Mouse (Mus musculus) limb, embryonic 14.5 days (tissue): Measurements from ENCODE around the gene Pdlim1. TPM values are rescaled to one million over a fixed set of nuclear protein-coding genes. Genes with fewer than 3 reads are reported as not detected.

Source experiments
- ATAC-seq: fragments of 200-750 bp; cut with Nextera tagmentation; 2 replicates; pipeline ENCODE4 v1.8.0; 2017; ENCODE audit warnings: low read depth, moderate number of reproducible peaks, moderate TSS enrichment; ENCODE audit not compliant: low FRiP score
- DNase-seq: peaks from one replicate; pipeline ENCODE4 v3.0.0-alpha.2; 2015; ENCODE audit warnings: low spot score
- H3K27ac ChIP-seq: fragments of 300-500 bp; sonication (generic); replicated peaks from 2 replicates; pipeline ENCODE4 v1.5.1; 2014; ENCODE audit warnings: low read depth, mild to moderate bottlenecking, low read length, moderate library complexity, mixed read lengths
- H3K27me3 ChIP-seq: fragments of 300-500 bp; sonication (generic); 2 replicates; pipeline ENCODE4 v1.6.1; 2014; ENCODE audit warnings: low read length, mixed read lengths; ENCODE audit not compliant: control insufficient read depth, insufficient read depth
- H3K36me3 ChIP-seq: fragments of 300-500 bp; sonication (generic); 2 replicates; pipeline ENCODE4 v1.6.1; 2014; ENCODE audit warnings: mild to moderate bottlenecking, low read length, moderate library complexity, mixed read lengths; ENCODE audit not compliant: control insufficient read depth, insufficient read depth
- H3K4me1 ChIP-seq: fragments of 300-500 bp; sonication (generic); 2 replicates; pipeline ENCODE4 v1.6.1; 2014; ENCODE audit warnings: antibody characterized with exemption, low read length, mixed read lengths; ENCODE audit not compliant: control insufficient read depth, insufficient read depth
- H3K4me2 ChIP-seq: fragments of 300-500 bp; sonication (generic); replicated peaks from 2 replicates; pipeline ENCODE4 v1.6.1; 2014; ENCODE audit warnings: low read depth, mild to moderate bottlenecking, low read length, moderate library complexity; ENCODE audit not compliant: severe bottlenecking
- H3K4me3 ChIP-seq: fragments of 300-500 bp; sonication (generic); replicated peaks from 2 replicates; pipeline ENCODE4 v1.5.1; 2014; ENCODE audit warnings: low read length
- H3K9ac ChIP-seq: fragments of 300-500 bp; sonication (generic); 2 replicates; pipeline ENCODE4 v1.6.1; 2014; ENCODE audit warnings: mild to moderate bottlenecking, low read depth, low read length, moderate library complexity; ENCODE audit not compliant: severe bottlenecking
- H3K9me3 ChIP-seq: fragments of 300-500 bp; sonication (generic); 2 replicates; pipeline ENCODE4 v1.6.1; 2016; ENCODE audit warnings: low read length; ENCODE audit not compliant: control insufficient read depth
- POLR2A ChIP-seq: fragments of 200-500 bp; IDR thresholded peaks from 2 replicates; pipeline ENCODE4 v1.8.0; 2012; ENCODE audit warnings: inconsistent platforms, mild to moderate bottlenecking, moderate library complexity, borderline replicate concordance; ENCODE audit not compliant: insufficient read depth, insufficient read length; ENCODE audit errors: extremely low read depth
- WGBS: fragments of 180-500 bp; shearing (Covaris S2); extraction: QIAGEN DNeasy Blood & Tissue Kit; methylation state at CpG from one replicate; pipeline ENCODE4 v1.1.7; 2014; 5-methylcytosine and 5-hydroxymethylcytosine counted together
- polyA plus RNA-seq, 2 experiments: library from polyadenylated mRNA; depleted of rRNA in 1 of 2; stranded (reverse) in 1 of 2; unstranded in 1 of 2; fragments of >200 nt; fragmentation: Nextera tagmentation in 1 of 2; extraction: Ambion mirVana in 1 of 2; gene quantifications; 2 replicates each; pipeline versions ENCODE4 v1.2.1 to v1.2.3; 2012 to 2014

The Pdlim1 gene
- 64.5 and 85.3 TPM in 2 replicates for polyA plus RNA-seq (2012; rRNA removed)
- polyA plus RNA-seq (2014; fragmentation: Nextera tagmentation; extraction: Ambion mirVana), result 175 TPM in 2 replicates

DNA sequence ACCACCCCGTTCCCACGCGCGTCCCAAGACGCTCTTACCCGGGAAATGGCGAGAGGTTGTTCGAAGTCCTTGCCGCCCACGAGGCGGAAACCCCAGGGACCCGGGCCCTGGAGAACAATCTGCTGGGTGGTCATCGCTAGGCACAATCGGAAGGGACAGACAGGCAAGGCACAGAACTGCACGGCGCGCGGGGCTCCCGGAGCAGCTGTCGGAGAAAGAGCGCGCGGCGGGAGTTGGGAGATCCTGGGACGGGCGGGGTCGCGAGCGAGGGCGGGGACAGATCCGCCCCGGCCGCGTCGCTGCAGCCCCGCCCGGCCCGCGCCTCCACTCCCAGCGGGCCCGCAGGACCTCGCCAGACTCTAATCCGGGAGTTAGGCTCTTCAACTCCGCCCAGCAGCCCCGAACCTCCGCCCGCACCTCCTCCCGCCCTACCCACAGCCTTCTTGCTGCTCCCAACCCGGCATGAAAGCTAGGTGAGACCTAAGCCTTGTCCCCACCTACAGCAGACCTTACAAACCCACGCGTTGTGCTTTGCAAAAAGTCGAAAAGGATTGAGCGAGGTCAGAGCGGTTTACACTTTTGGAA, at the start of gene Pdlim1:
TSS of gene Pdlim1 (minus strand) at position 535 of the 585 bp plus-strand sequence.
- TF ChIP-seq POLR2A, result no peak
- no peak within 1 kb of the TSS for H3K27ac ChIP-seq
- ATAC-seq, result peak; percentile 72

DNA sequence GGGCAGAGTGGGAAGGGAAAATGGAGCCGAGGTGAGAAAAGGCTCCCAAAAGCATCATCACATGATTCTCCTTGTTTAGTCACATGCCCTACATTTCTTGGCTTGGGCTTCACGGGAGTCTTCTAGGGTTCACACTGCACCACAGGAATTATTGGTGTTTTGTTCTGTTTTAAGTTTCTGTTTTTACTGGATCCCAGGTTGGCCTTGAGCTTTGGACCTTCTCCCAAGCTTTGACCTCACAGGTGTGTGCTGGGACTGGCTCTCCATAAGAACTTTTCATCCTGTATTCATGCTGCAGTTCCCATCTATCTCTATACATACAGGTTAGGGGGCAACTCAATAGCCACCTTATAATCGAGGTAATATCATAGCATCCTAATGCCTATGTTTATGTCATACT, 47.6 kb upstream of the Pdlim1 start:
- no peaks in the 10 kb centered on the region for H3K27me3 ChIP-seq
- H3K27ac ChIP-seq, result no peak overlapping the region
- WGBS, result 77% methylated on average over 3 of the region's 3 CpGs
- no peak overlapping the region for H3K9ac ChIP-seq
- TF ChIP-seq POLR2A, result no peak
- DNase-seq (no peak), ATAC-seq (no peak)
- no peaks in the 10 kb centered on the region for H3K9me3 ChIP-seq
- H3K4me1 ChIP-seq, result peaks cover 2% of the 10 kb centered on the region; the same call in 1 of the 2 replicates
- H3K36me3 ChIP-seq, result peaks cover 7% of the 10 kb centered on the region; the same call in 1 of the 2 replicates
- no peak overlapping the region for H3K4me2 ChIP-seq
- H3K4me3 ChIP-seq, result no peak overlapping the region

More for the DNA sequence above, at the start of gene Pdlim1:
- Histone ChIP-seq H3K36me3 (no peaks in the 10 kb centered on the region), H3K4me3 (peak within 1 kb of the TSS; percentile 70), H3K9me3 (no peaks in the 10 kb centered on the region), H3K9ac (peak within 1 kb of the TSS; percentile 70), H3K4me1 (no peaks in the 10 kb centered on the region), H3K27me3 (peaks cover 18% of the 10 kb centered on the region; the same call in 1 of the 2 replicates), H3K4me2 (peak within 1 kb of the TSS; percentile 98)
- WGBS, result under 1% methylated on average over 37 of the region's 54 CpGs
- DNase-seq, result peak; percentile 73

DNA sequence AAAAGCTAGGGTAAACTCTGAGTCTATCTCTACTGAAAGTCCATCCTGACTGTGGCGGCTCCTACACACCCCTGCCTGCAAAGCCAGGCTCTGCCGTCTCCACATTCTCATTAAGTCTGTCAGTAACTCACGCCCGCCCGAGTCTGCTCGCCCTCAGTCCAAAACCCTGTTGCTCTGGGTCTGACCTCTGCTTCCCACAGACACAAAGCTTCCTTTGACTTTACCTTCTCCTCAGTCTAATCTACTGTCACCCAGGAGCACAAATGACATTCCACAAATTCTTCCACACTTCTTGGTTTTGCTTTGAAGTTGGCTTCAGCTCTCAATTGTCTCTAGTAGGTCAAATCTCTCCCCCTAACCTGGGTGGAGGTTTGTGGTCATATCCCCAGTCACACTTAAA, 46.9 kb upstream of the Pdlim1 start:
- DNase-seq (no peak), ATAC-seq (no peak)
- Histone ChIP-seq H3K27ac (no peak overlapping the region), H3K4me3 (no peak overlapping the region), H3K9me3 (no peaks in the 10 kb centered on the region), H3K27me3 (no peaks in the 10 kb centered on the region), H3K9ac (no peak overlapping the region), H3K4me2 (no peak overlapping the region), H3K4me1 (peaks cover 2% of the 10 kb centered on the region; the same call in 1 of the 2 replicates), H3K36me3 (0 out of 2 replicates have a peak, but pooled peaks cover 5% of the 10 kb centered on the region)
- WGBS, result 38% methylated on average over 6 of the region's 6 CpGs
- no peak for TF ChIP-seq POLR2A

DNA sequence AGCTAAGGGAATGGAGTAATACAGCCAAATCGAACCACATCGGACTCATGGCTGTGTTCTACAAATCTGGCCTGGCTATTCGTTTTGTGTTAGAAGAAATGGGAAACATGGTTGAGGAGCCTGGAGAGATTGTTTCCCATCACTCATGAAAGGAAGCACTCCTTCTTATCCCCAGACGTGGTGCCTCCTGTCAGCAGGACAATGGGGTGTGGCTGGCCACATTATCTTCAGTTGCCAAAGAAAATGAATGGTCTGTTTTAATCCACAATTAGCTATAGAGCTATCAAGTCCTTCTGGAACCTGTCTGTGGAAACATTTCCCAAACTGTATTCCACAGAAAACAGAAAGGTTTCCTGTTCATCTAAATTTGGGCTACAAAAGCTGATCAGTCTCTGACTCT, 45.4 kb upstream of the Pdlim1 start:
- no peak for DNase-seq
- Histone ChIP-seq H3K27ac (no peak overlapping the region), H3K4me3 (no peak overlapping the region), H3K27me3 (no peaks in the 10 kb centered on the region), H3K4me2 (no peak overlapping the region), H3K9me3 (no peaks in the 10 kb centered on the region), H3K4me1 (no peaks in the 10 kb centered on the region), H3K9ac (no peak overlapping the region), H3K36me3 (0 out of 2 replicates have a peak, but pooled peaks cover 5% of the 10 kb centered on the region)
- no peak for TF ChIP-seq POLR2A
- ATAC-seq, result no peak
- 74% methylated on average over 4 of the region's 4 CpGs for WGBS

DNA sequence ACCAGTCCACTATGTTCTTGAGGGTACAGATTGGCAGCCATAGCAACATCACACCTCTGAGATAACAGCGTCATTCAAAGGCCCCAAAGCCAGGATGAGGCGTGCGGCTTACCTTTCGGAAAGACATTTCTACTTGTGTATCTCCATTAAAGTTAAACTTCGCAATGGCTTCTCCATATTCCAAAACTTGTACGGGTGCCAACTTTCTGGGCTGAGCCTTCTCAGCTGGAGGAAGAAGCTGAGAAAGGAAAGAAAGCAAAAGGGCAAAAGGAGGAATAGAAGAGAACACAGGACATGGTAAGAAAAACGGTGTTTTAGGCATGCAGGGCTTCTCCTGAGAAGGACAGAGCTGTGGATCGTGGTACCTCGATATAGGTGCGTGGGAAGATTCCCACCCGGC, 42.6 kb upstream of the Pdlim1 start:
- ATAC-seq (no peak), DNase-seq (no peak)
- no peak overlapping the region for H3K4me3 ChIP-seq
- H3K4me2 ChIP-seq, result no peak overlapping the region
- H3K36me3 ChIP-seq, result peaks cover 6% of the 10 kb centered on the region; the same call in 1 of the 2 replicates
- no peak overlapping the region for H3K27ac ChIP-seq
- no peaks in the 10 kb centered on the region for H3K4me1 ChIP-seq
- no peak for TF ChIP-seq POLR2A
- 90% methylated on average over 11 of the region's 11 CpGs for WGBS
- no peaks in the 10 kb centered on the region for H3K9me3 ChIP-seq
- no peak overlapping the region for H3K9ac ChIP-seq
- no peaks in the 10 kb centered on the region for H3K27me3 ChIP-seq
